Mouse (Mus musculus) left cerebral cortex, postnatal 4 days (tissue): ENCODE data around the gene Stk32b. TPM values are rescaled to one million over a fixed set of nuclear protein-coding genes. Genes with fewer than 3 reads are reported as not detected.

Experiments used
- DNase-seq: peaks from one replicate; pipeline ENCODE4 v3.0.0-alpha.2; 2022
- intact Hi-C: fragments of 180-260 bp; cut with DNase I; formaldehyde crosslinking; loops from one replicate; pipeline ENCODE4 v1.15.1; 2025
- total RNA-seq, 2 experiments: library from RNA; stranded (reverse); gene quantifications; 2 replicates each; pipeline ENCODE4 v1.2.3; 2021

Stk32b gene
- total RNA-seq, 2 experiments from 2014 or later = 44.8 to 46.7 TPM

DNA sequence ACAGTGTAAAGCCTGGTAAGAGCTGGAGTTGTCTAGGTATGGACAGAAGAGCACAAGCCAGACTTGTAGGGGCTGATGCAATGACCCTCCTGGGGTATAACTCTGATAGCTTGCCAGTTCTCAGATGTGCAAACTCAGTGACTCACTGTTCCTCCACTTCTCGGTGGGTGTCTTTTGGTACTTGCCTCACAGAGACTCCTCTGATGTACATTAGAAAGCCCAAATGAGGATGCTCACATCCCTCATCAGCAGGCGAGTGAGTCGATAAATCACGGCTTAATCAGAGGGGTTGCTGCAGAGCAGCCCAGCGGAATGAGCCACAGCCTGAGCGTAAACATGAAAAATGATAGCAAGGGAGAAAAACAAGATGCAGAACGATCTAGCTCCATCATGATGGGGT is 46.2 kb downstream of the Stk32b start:
- DNase-seq = no peak
- intact Hi-C loops = no loop called here

DNA sequence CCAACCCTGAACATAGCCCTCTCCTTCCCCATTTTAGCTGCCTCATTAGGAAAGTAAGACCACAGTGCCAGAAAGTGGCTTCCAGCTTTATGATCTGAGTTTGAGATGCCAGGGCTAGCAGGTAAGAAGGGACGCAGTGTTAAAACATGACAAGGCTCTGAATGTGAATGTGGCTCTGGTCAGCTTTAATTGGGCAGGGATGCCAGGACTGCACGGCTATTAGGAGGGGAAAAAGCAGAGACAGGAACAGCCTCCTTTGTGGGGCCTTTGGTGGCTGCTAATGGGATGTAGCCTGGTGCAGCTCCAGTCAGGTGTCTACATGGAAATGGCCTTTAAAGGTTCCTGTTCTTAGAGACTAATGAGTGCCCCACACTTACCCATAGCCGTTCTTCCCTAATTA is 52.0 kb downstream of the Stk32b start:
- intact Hi-C loops = no loop called here
- no peak for DNase-seq

DNA sequence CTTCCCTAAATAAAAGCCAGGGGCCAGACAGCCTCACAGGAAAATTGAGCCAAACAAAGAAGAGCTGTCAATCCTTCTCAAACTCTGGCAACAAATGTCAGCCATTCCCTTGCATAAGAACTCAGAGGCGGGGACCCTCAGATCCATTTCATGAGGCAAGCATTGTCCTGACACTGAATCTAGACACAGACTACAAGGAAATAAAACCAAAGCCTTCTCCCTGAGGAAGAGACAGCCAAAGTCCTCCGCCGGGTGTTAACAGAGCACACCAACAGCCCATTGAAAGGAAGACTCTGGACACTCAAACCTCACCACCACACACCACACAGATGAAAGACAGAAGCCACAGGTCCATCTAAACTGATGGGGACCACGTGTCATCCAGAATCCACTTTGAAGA is 57.8 kb downstream of the Stk32b start:
- intact Hi-C loops = no loop called here
- no peak for DNase-seq

DNA sequence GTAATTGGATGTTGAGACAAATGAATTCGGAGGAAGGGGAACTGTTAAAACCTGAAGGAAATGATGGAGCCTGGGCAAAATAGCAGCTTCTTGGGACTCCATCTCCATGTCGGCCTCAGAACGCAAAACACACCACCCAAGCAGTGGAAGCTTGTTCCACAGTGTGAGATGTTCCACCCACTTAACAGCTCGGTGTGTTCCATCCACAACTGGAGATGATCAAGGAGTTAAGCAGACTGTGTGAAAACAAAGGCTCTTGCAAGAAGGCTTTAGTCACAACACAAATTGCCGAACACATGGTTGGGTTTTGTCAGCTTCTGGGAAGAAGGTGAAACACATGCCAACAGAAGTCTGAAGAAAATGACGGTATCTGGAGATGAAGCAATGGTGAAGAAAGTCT is 59.2 kb downstream of the Stk32b start:
- no peak for DNase-seq
- intact Hi-C loops = no loop called here

GRCm38 (mm10) chr5:37655208-37655607 is 61.8 kb downstream of the Stk32b start:
- no peak for DNase-seq
- intact Hi-C loops = no loop called here

DNA sequence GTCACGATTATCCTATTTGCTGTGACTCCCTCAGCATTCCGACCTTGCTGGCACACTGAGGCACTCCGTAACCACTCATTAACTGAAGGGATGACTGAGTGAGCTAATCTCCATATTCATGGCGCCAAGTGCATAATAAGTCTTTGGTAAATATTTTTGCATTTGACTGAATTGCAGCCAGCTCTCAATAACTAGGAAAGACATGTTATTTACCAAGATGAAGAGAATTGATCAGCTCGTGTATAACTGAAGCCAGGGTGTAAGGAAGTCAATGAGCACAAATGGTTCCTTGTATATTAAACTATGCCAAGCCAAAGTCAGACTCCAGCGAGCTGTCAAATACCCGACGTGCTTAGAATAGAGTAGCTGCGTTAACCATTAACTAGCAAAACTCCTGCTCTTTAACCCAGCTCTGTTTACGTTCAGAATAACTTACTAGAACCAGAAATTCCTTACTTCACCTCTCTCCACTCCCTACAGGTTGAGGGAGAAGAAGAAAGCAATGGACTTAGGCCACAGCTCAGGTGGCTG is 66.2 kb downstream of the Stk32b start:
- DNase-seq = no peak
- intact Hi-C loops = no loop called here

- no peak for DNase-seq
- intact Hi-C loops = no loop called here
Observed at GRCm38 (mm10) chr5:37650089-37650601, 66.8 kb downstream of the Stk32b start.

GRCm38 (mm10) chr5:37644082-37644481 is 72.9 kb downstream of the Stk32b start:
- intact Hi-C loops = no loop called here
- no peak for DNase-seq

DNA sequence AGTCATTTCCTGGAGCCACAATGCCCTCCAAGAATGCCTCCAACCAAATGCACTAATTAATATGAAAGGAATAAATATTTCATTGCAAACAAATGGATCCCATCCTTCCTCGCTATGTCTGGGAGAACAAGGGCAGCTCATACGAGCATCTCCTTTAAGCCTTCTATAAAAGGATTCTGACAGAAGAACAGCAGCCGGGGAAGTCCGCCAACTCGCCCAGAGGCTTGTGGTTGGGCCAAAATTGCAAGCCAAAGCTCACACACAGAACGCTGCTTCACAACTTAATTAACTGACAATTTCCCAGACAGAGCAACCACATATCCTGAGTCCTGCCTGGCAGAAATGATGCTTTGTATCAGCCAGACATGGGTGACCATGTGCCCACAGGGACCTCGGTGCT is 74.5 kb downstream of the Stk32b start:
- intact Hi-C loops = no loop called here
- DNase-seq = peak; percentile 38

DNA sequence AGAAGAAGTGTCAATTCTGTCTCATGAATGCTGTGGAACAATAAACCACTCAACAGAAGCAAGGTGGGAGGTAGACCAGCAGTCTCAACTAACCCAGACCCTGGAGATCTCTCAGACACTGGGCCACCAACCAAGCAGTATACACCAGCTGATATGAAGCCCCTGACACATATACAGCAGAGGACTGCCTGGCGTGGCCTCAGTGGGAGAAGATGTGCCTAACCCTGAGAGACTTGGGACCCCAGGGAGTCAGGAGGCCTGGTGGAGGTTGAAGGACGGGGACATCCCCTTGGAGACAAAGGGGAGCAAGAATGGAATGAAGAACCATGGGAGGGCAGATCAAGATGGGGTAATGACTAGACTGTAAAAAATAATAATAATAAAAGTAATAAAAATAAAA is 82.2 kb downstream of the Stk32b start:
- DNase-seq = no peak
- intact Hi-C loops = no loop called here

DNA sequence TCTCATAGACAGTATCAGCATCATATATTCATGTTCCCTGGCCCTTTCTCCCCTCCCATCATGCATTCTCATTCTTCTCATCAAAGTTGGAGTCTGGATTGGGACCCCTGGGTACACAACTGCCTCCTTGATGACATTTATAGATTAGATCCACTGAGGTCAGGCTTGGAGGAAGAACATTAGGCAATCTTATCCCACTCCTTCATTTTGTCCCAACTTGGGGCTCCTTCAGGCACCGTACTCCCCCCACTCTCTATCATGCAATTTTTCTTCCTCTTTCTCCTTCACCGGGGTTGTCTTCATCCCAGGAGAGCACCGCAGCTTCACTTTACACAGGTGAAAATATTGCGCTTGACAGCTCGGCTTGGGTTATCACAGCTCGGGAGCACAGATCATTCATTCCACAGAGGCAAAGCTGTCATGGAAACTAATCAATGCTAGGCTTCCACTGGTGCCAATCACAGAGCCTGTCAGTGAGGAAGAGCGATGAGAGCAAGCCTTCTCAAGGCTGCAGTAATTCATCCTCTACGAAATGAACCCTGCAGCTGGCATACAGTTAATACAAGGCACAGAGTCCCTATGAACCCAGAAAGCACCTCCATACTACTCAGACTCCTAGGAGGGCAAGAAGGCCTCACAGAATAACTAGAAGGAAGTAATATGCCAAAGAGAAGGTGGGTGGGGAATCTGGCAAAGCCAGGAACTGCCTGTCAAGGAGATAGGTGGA is 89.4 kb downstream of the Stk32b start:
- DNase-seq = no peak
- intact Hi-C loops = no loop called here

DNA sequence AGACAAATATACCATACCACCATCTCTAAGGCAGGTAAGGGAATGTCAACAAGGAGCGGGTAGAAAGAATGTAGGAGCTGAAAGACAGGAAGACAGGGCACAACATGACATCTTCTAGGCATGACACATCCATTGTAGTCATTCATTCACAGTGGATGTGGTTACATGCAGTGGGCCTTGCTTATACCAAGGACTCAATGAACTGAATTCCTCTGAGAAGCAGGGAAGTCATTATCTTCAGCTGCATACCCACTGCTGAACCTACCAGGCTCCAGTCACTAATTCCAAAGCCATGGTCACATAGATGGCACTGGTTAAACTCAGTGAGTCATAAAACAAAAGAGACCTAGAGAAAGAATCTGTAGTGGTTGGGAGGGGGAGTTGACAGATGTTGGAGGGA is 105.1 kb downstream of the Stk32b start:
- DNase-seq = no peak
- intact Hi-C loops = no loop called here

GRCm38 (mm10) chr5:37599566-37599965 is 117.4 kb downstream of the Stk32b start:
- DNase-seq = no peak
- intact Hi-C loops = no loop called here

- DNase-seq = no peak
- intact Hi-C loops = no loop called here
Observed at GRCm38 (mm10) chr5:37598271-37598670, 118.7 kb downstream of the Stk32b start.

GRCm38 (mm10) chr5:37592411-37592810 is 124.6 kb downstream of the Stk32b start:
- intact Hi-C loops = no loop called here
- no peak for DNase-seq

GRCm38 (mm10) chr5:37587861-37588260 is 129.1 kb downstream of the Stk32b start:
- intact Hi-C loops = no loop called here
- no peak for DNase-seq

GRCm38 (mm10) chr5:37586071-37586470 is 130.9 kb downstream of the Stk32b start:
- intact Hi-C loops = no loop called here

DNA sequence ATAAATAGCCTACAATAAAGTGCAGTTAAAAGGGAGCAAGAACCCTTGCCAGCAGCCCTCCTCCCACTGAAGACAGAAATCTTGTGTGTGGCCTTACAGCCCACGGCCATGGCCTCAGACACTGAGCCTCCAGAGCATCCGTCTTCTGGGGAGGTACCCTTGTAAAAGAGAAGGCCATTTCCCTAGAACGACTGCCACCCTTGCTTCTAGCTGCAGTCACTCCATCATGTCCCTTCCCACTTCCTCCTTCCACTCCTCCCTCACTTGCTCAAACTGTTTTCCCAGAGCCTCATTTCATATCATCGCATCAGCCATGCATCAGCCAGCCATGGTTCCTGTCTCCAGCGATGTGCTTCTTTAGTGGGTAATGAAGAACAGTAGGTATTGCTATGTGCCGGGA is 141.5 kb downstream of the Stk32b start:
- DNase-seq = no peak
- intact Hi-C loops = no loop called here

More at GRCm38 (mm10) chr5:37586071-37586470, 130.9 kb downstream of the Stk32b start:
- no peak for DNase-seq

DNA sequence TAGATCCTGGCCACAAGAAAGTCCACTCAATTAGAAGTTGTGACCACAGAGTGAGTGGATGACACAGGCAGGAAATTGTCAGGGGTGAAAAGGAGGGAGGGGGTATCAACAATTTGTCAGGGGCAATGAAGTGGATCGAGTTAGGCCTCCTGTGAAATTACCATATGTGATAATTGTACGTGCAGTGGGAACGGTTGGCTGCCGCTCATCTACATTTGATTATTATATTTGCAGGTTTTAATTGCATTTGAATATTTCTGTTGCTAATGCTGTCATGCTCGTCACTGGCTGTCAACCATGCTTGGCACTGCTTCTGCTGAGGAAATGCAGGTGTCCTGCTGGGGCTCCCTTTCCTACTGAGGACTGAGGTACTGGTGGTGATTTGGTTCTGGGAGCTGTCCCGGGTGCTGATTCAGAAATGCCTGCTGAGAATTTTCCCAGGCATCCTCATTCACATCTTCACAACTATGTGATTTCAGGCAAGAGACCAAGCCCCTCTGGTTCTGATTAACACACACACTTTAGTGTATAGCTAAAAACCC is 159.6 kb downstream of the Stk32b start:
- intact Hi-C loops = no loop called here
- DNase-seq = no peak

GRCm38 (mm10) chr5:37554231-37554630 is 162.7 kb downstream of the Stk32b start:
- no peak for DNase-seq
- intact Hi-C loops = no loop called here

GRCm38 (mm10) chr5:37551649-37552048 is 165.3 kb downstream of the Stk32b start:
- DNase-seq = no peak
- intact Hi-C loops = no loop called here

DNA sequence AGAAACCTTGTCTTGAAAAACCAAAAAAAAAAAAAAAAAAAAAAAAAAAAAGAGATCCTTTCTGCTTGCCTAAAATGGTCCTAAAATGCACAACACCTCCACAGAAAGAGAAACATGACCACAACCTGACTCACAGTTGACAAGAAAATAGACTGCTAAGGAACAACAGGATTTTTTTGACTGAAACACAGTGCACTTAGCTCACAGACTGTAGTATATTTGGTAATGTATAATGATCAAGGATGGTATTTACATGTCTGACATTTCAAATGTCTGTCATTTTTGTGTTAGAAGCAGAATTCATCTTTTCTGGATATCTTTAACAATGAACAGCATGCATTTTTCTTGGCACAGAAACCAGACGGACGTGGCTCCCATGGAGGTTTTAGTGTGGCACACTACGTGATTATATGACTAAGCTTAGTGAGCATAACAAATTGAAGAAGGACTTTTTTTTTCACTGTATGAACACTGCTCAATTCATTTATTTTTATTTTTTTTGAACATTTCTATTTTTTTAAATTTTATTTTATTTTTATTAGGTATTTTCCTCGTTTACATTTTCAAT is 181.2 kb downstream of the Stk32b start:
- intact Hi-C loops = no loop called here
- DNase-seq = no peak
